Mouse (Mus musculus): ENCODE measurements around the gene Ror2.

DNA sequence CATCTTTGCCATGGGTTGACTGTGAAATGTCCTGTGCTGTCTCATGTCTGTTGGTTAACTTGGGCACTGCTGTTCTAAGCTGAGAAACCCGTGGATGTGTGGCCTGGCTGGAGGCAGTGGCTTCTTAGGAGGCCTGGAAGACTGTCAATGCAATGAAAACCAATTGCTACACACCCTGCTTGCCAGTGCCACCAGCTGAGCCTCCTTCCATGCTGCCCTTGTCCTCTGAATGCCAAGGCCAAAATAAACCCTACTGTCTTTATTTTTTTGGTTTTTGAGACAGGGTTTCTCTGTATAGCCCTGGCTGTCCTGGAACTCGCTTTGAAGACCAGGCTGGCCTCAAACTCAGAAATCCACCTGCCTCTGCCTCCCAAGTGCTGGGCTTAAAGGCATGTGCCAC, 44.3 kb upstream of the Ror2 start:
- TF ChIP-seq ZNF384 (IDR thresholded peaks at IDR 0.05; ENCODE audit: low read depth, low read length) (no peak), HCFC1 (IDR thresholded peaks at IDR 0.05; ENCODE audit: borderline replicate concordance, insufficient read depth, low read length) (no peak), ZC3H11A (IDR thresholded peaks at IDR 0.05; ENCODE audit: borderline replicate concordance, low read depth, low read length) (no peak), MAFK (IDR thresholded peaks at IDR 0.05; ENCODE audit: insufficient read depth, low read depth, low read length) (no peak), CHD2 (IDR thresholded peaks at IDR 0.05; ENCODE audit: low read depth, low read length) (no peak)

Data from ES-E14 (cell line).